Mouse (Mus musculus): ENCODE results near the gene Use1. TPM values are rescaled to one million over a fixed set of nuclear protein-coding genes. Genes with fewer than 3 reads are reported as not detected.

Use1 gene
- total and polyA plus RNA-seq, 3 experiments = 107 to 117 TPM; not detected in 1

- H3K27ac ChIP-seq (ENCODE audit: control insufficient read depth, low read depth, low read length) = no peak overlapping the region
- no peak overlapping the region for H3K4me3 ChIP-seq (ENCODE audit: control insufficient read depth in 1 of 2, insufficient read depth in 1 of 2, low read depth in 2 of 2, low read length in 2 of 2)
- H3K9me3 ChIP-seq (replicated peaks; ENCODE audit: insufficient read depth, low read length) = no peaks in the 10 kb centered on the region
- peak; percentile 46 for DNase-seq (ENCODE audit: low read depth, low spot score)
- TF ChIP-seq EP300 (IDR thresholded peaks at IDR 0.05; ENCODE audit: low read depth in 1 of 2, low read length in 2 of 2) (no peak), ZC3H11A (IDR thresholded peaks at IDR 0.05; ENCODE audit: low read depth, low read length) (peak; percentile 24), CTCF (IDR thresholded peaks at IDR 0.05 in 2 of 3, conservative IDR thresholded peaks at IDR 0.05 in 1 of 3; ENCODE audit: control insufficient read depth in 1 of 3, insufficient read depth in 1 of 3, low read depth in 2 of 3, low read length in 3 of 3, poor library complexity in 1 of 3, severe bottlenecking in 1 of 3) (peak; percentile 24 to 61 (median 41); a peak in 5 of 6 replicates), RAD21 (IDR thresholded peaks at IDR 0.05; ENCODE audit: low read depth, low read length) (peak; percentile 32), SMC3 (IDR thresholded peaks at IDR 0.05; ENCODE audit: low read depth, low read length) (peak; percentile 19; the same call in 1 of the 2 replicates), HCFC1 (IDR thresholded peaks at IDR 0.05; ENCODE audit: low read depth, low read length) (no peak), MYC (IDR thresholded peaks at IDR 0.05; ENCODE audit: low read depth, low read length) (no peak)
- no peak overlapping the region for H3K9ac ChIP-seq (ENCODE audit: control insufficient read depth, low read depth, low read length, poor library complexity, severe bottlenecking)
- peaks cover 0 to 2% of the 10 kb centered on the region in 2 experiments; a peak in 1 of 4 replicates for H3K36me3 ChIP-seq (ENCODE audit: control insufficient read depth in 1 of 2, insufficient read depth in 2 of 2, low read length in 2 of 2)
- H3K79me2 ChIP-seq (ENCODE audit: control insufficient read depth, insufficient read depth, low read length, poor library complexity) = peaks cover 10% of the 10 kb centered on the region
- H3K27me3 ChIP-seq (ENCODE audit: control insufficient read depth in 1 of 2, insufficient read depth in 2 of 2, low read length in 2 of 2) = no peaks in the 10 kb centered on the region
- peaks cover 0 to 12% of the 10 kb centered on the region in 2 experiments; a peak in 3 of 4 replicates for H3K4me1 ChIP-seq (ENCODE audit: control insufficient read depth in 1 of 2, insufficient read depth in 2 of 2, low read length in 2 of 2)
Measured at GRCm38 (mm10) chr8:71385212-71385835, 18.7 kb downstream of the Use1 start.

- peak; percentile 32; the same call in 1 of the 2 replicates for TF ChIP-seq SIN3A (IDR thresholded peaks at IDR 0.05; ENCODE audit: low read length)
- TF ChIP-seq TCF12 (IDR thresholded peaks at IDR 0.05; ENCODE audit: low read depth, low read length) = no peak
- no peak overlapping the region for H3K4me3 ChIP-seq (ENCODE audit: control insufficient read depth in 1 of 2, insufficient read depth in 1 of 2, low read depth in 2 of 2, low read length in 2 of 2)
- H3K36me3 ChIP-seq (ENCODE audit: control insufficient read depth in 1 of 2, insufficient read depth in 2 of 2, low read length in 2 of 2) = peaks cover 0 to 2% of the 10 kb centered on the region in 2 experiments; a peak in 1 of 4 replicates
- no peak for DNase-seq (ENCODE audit: low read depth, low spot score)
- H3K9me3 ChIP-seq (replicated peaks; ENCODE audit: insufficient read depth, low read length) = no peaks in the 10 kb centered on the region
- no peak overlapping the region for H3K9ac ChIP-seq (ENCODE audit: control insufficient read depth, low read depth, low read length, poor library complexity, severe bottlenecking)
- no peaks in the 10 kb centered on the region for H3K27me3 ChIP-seq (ENCODE audit: control insufficient read depth in 1 of 2, insufficient read depth in 2 of 2, low read length in 2 of 2)
- peaks cover 0 to 7% of the 10 kb centered on the region in 2 experiments; a peak in 3 of 4 replicates for H3K4me1 ChIP-seq (ENCODE audit: control insufficient read depth in 1 of 2, insufficient read depth in 2 of 2, low read length in 2 of 2)
- no peak overlapping the region for H3K27ac ChIP-seq (ENCODE audit: control insufficient read depth, low read depth, low read length)
- no peaks in the 10 kb centered on the region for H3K79me2 ChIP-seq (ENCODE audit: control insufficient read depth, insufficient read depth, low read length, poor library complexity)
Measured at GRCm38 (mm10) chr8:71388267-71388666, 21.6 kb downstream of the Use1 start.

- no peaks in the 10 kb centered on the region for H3K27me3 ChIP-seq (ENCODE audit: control insufficient read depth in 1 of 2, insufficient read depth in 2 of 2, low read length in 2 of 2)
- H3K9ac ChIP-seq (ENCODE audit: control insufficient read depth, low read depth, low read length, poor library complexity, severe bottlenecking) = no peak overlapping the region
Measured at GRCm38 (mm10) chr8:71391696-71392095, 25.0 kb downstream of the Use1 start.

More at GRCm38 (mm10) chr8:71391696-71392095, 25.0 kb downstream of the Use1 start:
- Histone ChIP-seq H3K27ac (ENCODE audit: control insufficient read depth, low read depth, low read length) (no peak overlapping the region), H3K79me2 (ENCODE audit: control insufficient read depth, insufficient read depth, low read length, poor library complexity) (no peaks in the 10 kb centered on the region; the same call in 1 of the 2 replicates), H3K9me3 (replicated peaks; ENCODE audit: insufficient read depth, low read length) (no peaks in the 10 kb centered on the region), H3K4me3 (ENCODE audit: control insufficient read depth in 1 of 2, insufficient read depth in 1 of 2, low read depth in 2 of 2, low read length in 2 of 2) (no peak overlapping the region), H3K36me3 (ENCODE audit: control insufficient read depth in 1 of 2, insufficient read depth in 2 of 2, low read length in 2 of 2) (peaks cover 0 to 10% of the 10 kb centered on the region in 2 experiments; a peak in 2 of 4 replicates), H3K4me1 (ENCODE audit: control insufficient read depth in 1 of 2, insufficient read depth in 2 of 2, low read length in 2 of 2) (peaks cover 0 to 14% of the 10 kb centered on the region in 2 experiments)
- DNase-seq (ENCODE audit: low read depth, low spot score) = no peak
- TF ChIP-seq GABPA (IDR thresholded peaks at IDR 0.05; ENCODE audit: low read depth, low read length) = no peak
- TF ChIP-seq NRF1 (IDR thresholded peaks at IDR 0.05; ENCODE audit: insufficient read depth, low read depth, low read length, poor library complexity, severe bottlenecking) = no peak
- no peak for TF ChIP-seq POLR2AphosphoS5 (IDR thresholded peaks at IDR 0.05; ENCODE audit: borderline replicate concordance, low read depth, low read length)
- no peak for TF ChIP-seq NELFE (IDR thresholded peaks at IDR 0.05; ENCODE audit: low read depth, low read length)
- no peak for TF ChIP-seq ZC3H11A (IDR thresholded peaks at IDR 0.05; ENCODE audit: low read depth, low read length)
- TF ChIP-seq MAX (IDR thresholded peaks at IDR 0.05; ENCODE audit: low read length) = no peak
- TF ChIP-seq MAFK (IDR thresholded peaks at IDR 0.05; ENCODE audit: borderline replicate concordance, low read depth, low read length) = no peak
- no peak for TF ChIP-seq ELF1 (IDR thresholded peaks at IDR 0.05; ENCODE audit: low read depth, low read length)
- no peak for TF ChIP-seq TCF12 (IDR thresholded peaks at IDR 0.05; ENCODE audit: low read depth, low read length)
- TF ChIP-seq USF2 (IDR thresholded peaks at IDR 0.05; ENCODE audit: borderline replicate concordance in 1 of 2, insufficient read depth in 1 of 2, low read depth in 1 of 2, low read length in 2 of 2) = no peak
- TF ChIP-seq MAZ (IDR thresholded peaks at IDR 0.05; ENCODE audit: low read depth, low read length) = no peak
- TF ChIP-seq RAD21 (IDR thresholded peaks at IDR 0.05; ENCODE audit: low read depth, low read length) = no peak
- TF ChIP-seq SMC3 (IDR thresholded peaks at IDR 0.05; ENCODE audit: low read depth, low read length) = no peak
- no peak for TF ChIP-seq TAL1 (IDR thresholded peaks at IDR 0.05; ENCODE audit: low read length)
- TF ChIP-seq CHD2 (IDR thresholded peaks at IDR 0.05; ENCODE audit: low read length) = no peak
- TF ChIP-seq USF1 (IDR thresholded peaks at IDR 0.05; ENCODE audit: low read depth, low read length) = no peak

All from MEL (cell line).